Mouse (Mus musculus): ENCODE results near the gene Mak.
"Not testable (repeated sequence)": the region's sequence is repeated elsewhere in the genome, so short reads cannot be mapped to it uniquely, and the experiment has no call there.

The Mak gene

GRCm38 (mm10) chr13:40998537-40998936, 81.0 kb downstream of the Mak start:
- DNase-seq (ENCODE audit: low read depth) = not testable (repeated sequence)

- DNase-seq (ENCODE audit: low read depth) = no peak
Measured at GRCm38 (mm10) chr13:40994487-40995263, 84.8 kb downstream of the Mak start.

GRCm38 (mm10) chr13:40988418-40988817, 91.1 kb downstream of the Mak start:
- DNase-seq (ENCODE audit: low read depth) = no peak

GRCm38 (mm10) chr13:40987608-40988303, 91.8 kb downstream of the Mak start:
- DNase-seq (ENCODE audit: low read depth) = not testable (repeated sequence)

GRCm38 (mm10) chr13:40986081-40986480, 93.4 kb downstream of the Mak start:
- no peak for DNase-seq (ENCODE audit: low read depth)

- no peak for DNase-seq (ENCODE audit: low read depth)
Measured at GRCm38 (mm10) chr13:40982759-40983158, 96.7 kb downstream of the Mak start.

GRCm38 (mm10) chr13:40979321-40979720, 100.2 kb downstream of the Mak start:
- no peak for DNase-seq (ENCODE audit: low read depth)

GRCm38 (mm10) chr13:40978652-40979051, 100.9 kb downstream of the Mak start:
- DNase-seq (ENCODE audit: low read depth) = no peak

GRCm38 (mm10) chr13:40977609-40978008, 101.9 kb downstream of the Mak start:
- peak; percentile 58 for DNase-seq (ENCODE audit: low read depth)
